Mouse (Mus musculus): Measurements from ENCODE around the gene Ssbp4.

DNA sequence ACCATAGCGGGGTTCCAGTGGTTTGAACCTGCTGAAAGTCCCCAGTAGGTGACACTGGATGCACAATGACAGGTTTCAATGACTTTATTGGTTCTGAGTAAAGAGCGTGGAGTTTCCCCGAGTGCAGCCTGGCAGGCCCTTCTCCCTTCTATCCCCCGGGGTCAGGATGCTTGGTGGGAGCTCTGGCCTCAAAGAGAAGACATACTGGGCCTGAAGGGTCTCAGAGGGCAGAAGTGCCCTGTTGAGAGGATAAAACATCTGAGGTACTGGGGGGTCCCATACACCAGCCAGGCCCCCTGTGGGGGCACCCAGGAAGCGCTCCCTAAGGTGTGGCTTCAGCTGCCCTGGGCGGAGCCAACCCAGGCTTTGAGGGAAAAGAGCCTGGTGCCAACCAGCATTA lies 37.7 kb upstream of the Ssbp4 start:
- TF ChIP-seq POLR2A (IDR thresholded peaks at IDR 0.05; ENCODE audit: borderline replicate concordance, extremely low read depth, low read depth, low read length) (no peak), CTCF (IDR thresholded peaks at IDR 0.05; ENCODE audit: insufficient read depth, low read length) (no peak)
